Mouse (Mus musculus) MEL (cell line): Measurements from ENCODE around the gene Atg5. TPM values are rescaled to one million over a fixed set of nuclear protein-coding genes. Genes with fewer than 3 reads are reported as not detected.

ENCODE experiments used
- DNase-seq: peaks from one replicate; pipeline ENCODE4 v3.0.0; 2011; ENCODE audit warnings: low read depth, low spot score
- H3K27ac ChIP-seq: 2 replicates; pipeline ENCODE4 v1.5.1; 2012; ENCODE audit warnings: low read depth, mild to moderate bottlenecking, control low read depth, low read length, moderate library complexity; ENCODE audit not compliant: control insufficient read depth
- H3K27me3 ChIP-seq, 2 experiments: fragments of 150-350 bp in 1 of 2; sonication (generic) in 1 of 2; 2 replicates each; pipeline ENCODE4 v1.6.1; 2012; ENCODE audit warnings: low read length in 2 of 2, mild to moderate bottlenecking in 2 of 2, improper control_type of control experiment in 1 of 2, moderate library complexity in 1 of 2; ENCODE audit not compliant: insufficient read depth in 2 of 2, control insufficient read depth in 1 of 2
- H3K36me3 ChIP-seq, 2 experiments: 2 replicates each; pipeline ENCODE4 v1.6.1; 2012 to 2014; ENCODE audit warnings: low read length in 2 of 2, improper control_type of control experiment in 1 of 2, inconsistent platforms in 1 of 2, mild to moderate bottlenecking in 1 of 2; ENCODE audit not compliant: insufficient read depth in 2 of 2, control insufficient read depth in 1 of 2
- H3K4me1 ChIP-seq, 2 experiments: fragments of 150-350 bp in 1 of 2; sonication (generic) in 1 of 2; 2 replicates each; pipeline ENCODE4 v1.6.1; 2012; ENCODE audit warnings: low read length in 2 of 2, improper control_type of control experiment in 1 of 2, mild to moderate bottlenecking in 1 of 2; ENCODE audit not compliant: insufficient read depth in 2 of 2, control insufficient read depth in 1 of 2
- H3K4me3 ChIP-seq, 2 experiments: fragments of 150-350 bp in 1 of 2; sonication (generic) in 1 of 2; 2 replicates each; pipeline ENCODE4 v1.5.1; 2012; ENCODE audit warnings: low read depth in 2 of 2, low read length in 2 of 2, mild to moderate bottlenecking in 2 of 2, moderate library complexity in 2 of 2, control low read depth in 1 of 2, improper control_type of control experiment in 1 of 2; ENCODE audit not compliant: control insufficient read depth in 1 of 2, insufficient read depth in 1 of 2
- H3K79me2 ChIP-seq: 2 replicates; pipeline ENCODE4 v1.6.1; 2012; ENCODE audit warnings: mild to moderate bottlenecking, low read length, moderate library complexity; ENCODE audit not compliant: control insufficient read depth, poor library complexity, insufficient read depth
- H3K9ac ChIP-seq: 2 replicates; pipeline ENCODE4 v1.6.1; 2012; ENCODE audit warnings: low read depth, mild to moderate bottlenecking, control low read depth, low read length, moderate library complexity; ENCODE audit not compliant: control insufficient read depth, poor library complexity, severe bottlenecking
- H3K9me3 ChIP-seq: fragments of 150-350 bp; sonication (generic); replicated peaks from 2 replicates; pipeline ENCODE4 v1.6.1; 2012; ENCODE audit warnings: mild to moderate bottlenecking, low read length, improper control_type of control experiment, moderate library complexity; ENCODE audit not compliant: insufficient read depth
- CTCF ChIP-seq, 3 experiments: IDR thresholded peaks in 2 of 3; conservative IDR thresholded peaks in 1 of 3; 2 replicates each; pipeline ENCODE4 v1.5.1; 2011 to 2012; ENCODE audit warnings: low read length in 3 of 3, low read depth in 2 of 3, mild to moderate bottlenecking in 2 of 3, improper control_type of control experiment in 1 of 3, inconsistent platforms in 1 of 3, mixed read lengths in 1 of 3, moderate library complexity in 1 of 3; ENCODE audit not compliant: control insufficient read depth in 1 of 3, insufficient read depth in 1 of 3, poor library complexity in 1 of 3, severe bottlenecking in 1 of 3
- ELF1 ChIP-seq: IDR thresholded peaks from 2 replicates; pipeline ENCODE4 v1.6.1; 2014; ENCODE audit warnings: low read depth, mild to moderate bottlenecking, inconsistent platforms, low read length, improper control_type of control experiment, moderate library complexity
- EP300 ChIP-seq, 2 experiments: IDR thresholded peaks; 2 replicates each; pipeline ENCODE4 v1.6.1; 2011; ENCODE audit warnings: improper control_type of control experiment in 2 of 2, low read length in 2 of 2, low read depth in 1 of 2, mild to moderate bottlenecking in 1 of 2
- ETS1 ChIP-seq: IDR thresholded peaks from 2 replicates; pipeline ENCODE4 v1.6.1; 2012; ENCODE audit warnings: low read depth, mild to moderate bottlenecking, inconsistent platforms, low read length, improper control_type of control experiment, moderate library complexity
- GABPA ChIP-seq: IDR thresholded peaks from 2 replicates; pipeline ENCODE4 v1.6.1; 2012; ENCODE audit warnings: low read depth, mild to moderate bottlenecking, inconsistent platforms, low read length, improper control_type of control experiment, moderate library complexity
- MAFK ChIP-seq: IDR thresholded peaks from 2 replicates; pipeline ENCODE4 v1.6.1; 2011; ENCODE audit warnings: low read depth, mild to moderate bottlenecking, low read length, improper control_type of control experiment, borderline replicate concordance
- MEF2A ChIP-seq: IDR thresholded peaks from 2 replicates; pipeline ENCODE4 v1.6.1; 2014; ENCODE audit warnings: low read depth, mild to moderate bottlenecking, inconsistent platforms, low read length, improper control_type of control experiment; ENCODE audit not compliant: poor library complexity, insufficient replicate concordance, severe bottlenecking; ENCODE audit errors: extremely low read depth
- NELFE ChIP-seq: IDR thresholded peaks from 2 replicates; pipeline ENCODE4 v1.6.1; 2011; ENCODE audit warnings: low read depth, low read length, improper control_type of control experiment
- POLR2AphosphoS2 ChIP-seq: IDR thresholded peaks from 2 replicates; pipeline ENCODE4 v1.6.1; 2011; ENCODE audit warnings: low read length, improper control_type of control experiment
- RAD21 ChIP-seq: IDR thresholded peaks from 2 replicates; pipeline ENCODE4 v1.6.1; 2011; ENCODE audit warnings: mild to moderate bottlenecking, low read depth, low read length, improper control_type of control experiment
- SMC3 ChIP-seq: IDR thresholded peaks from 2 replicates; pipeline ENCODE4 v1.6.1; 2011; ENCODE audit warnings: low read depth, low read length, improper control_type of control experiment
- TAL1 ChIP-seq: IDR thresholded peaks from 2 replicates; pipeline ENCODE4 v1.6.1; 2012; ENCODE audit warnings: mild to moderate bottlenecking, inconsistent platforms, low read length, moderate library complexity, mixed read lengths
- USF1 ChIP-seq: IDR thresholded peaks from 2 replicates; pipeline ENCODE4 v1.6.1; 2014; ENCODE audit warnings: low read depth, mild to moderate bottlenecking, inconsistent platforms, low read length, improper control_type of control experiment, moderate library complexity
- USF2 ChIP-seq, 2 experiments: IDR thresholded peaks; 2 replicates each; pipeline ENCODE4 v1.6.1; 2011 to 2012; ENCODE audit warnings: improper control_type of control experiment in 2 of 2, low read length in 2 of 2, borderline replicate concordance in 1 of 2, inconsistent platforms in 1 of 2, low read depth in 1 of 2, mild to moderate bottlenecking in 1 of 2; ENCODE audit not compliant: insufficient read depth in 1 of 2
- ZKSCAN1 ChIP-seq: IDR thresholded peaks from 2 replicates; pipeline ENCODE4 v1.6.1; 2012; ENCODE audit warnings: low read depth, mild to moderate bottlenecking, inconsistent platforms, low read length, improper control_type of control experiment, moderate library complexity
- ZMIZ1 ChIP-seq: IDR thresholded peaks from 2 replicates; pipeline ENCODE4 v1.6.1; 2012; ENCODE audit warnings: low read depth, mild to moderate bottlenecking, inconsistent platforms, low read length, improper control_type of control experiment, moderate library complexity
- ZNF384 ChIP-seq: IDR thresholded peaks from 2 replicates; pipeline ENCODE4 v1.6.1; 2012; ENCODE audit warnings: low read depth, mild to moderate bottlenecking, inconsistent platforms, low read length, improper control_type of control experiment
- polyA plus RNA-seq, 2 experiments: library from polyadenylated mRNA; stranded (reverse) in 1 of 2; unstranded in 1 of 2; fragments of >175 nt in 1 of 2; fragments of >200 nt in 1 of 2; gene quantifications; 2 replicates each; pipeline versions ENCODE4 v1.2.1 to v1.2.4; 2012; ENCODE audit warnings: low replicate concordance in 2 of 2, low read depth in 1 of 2; ENCODE audit not compliant: insufficient read length in 2 of 2, insufficient read depth in 1 of 2, missing spikeins in 1 of 2
- total RNA-seq: library from RNA; depleted of rRNA; stranded (reverse); fragments of 300-350 nt; gene quantifications from 2 replicates; pipeline ENCODE4 v1.2.3, GENCODE M21; 2012

The Atg5 gene
- total and polyA plus RNA-seq, 3 experiments, result 28.8 to 30.2 TPM; not detected in 1

DNA sequence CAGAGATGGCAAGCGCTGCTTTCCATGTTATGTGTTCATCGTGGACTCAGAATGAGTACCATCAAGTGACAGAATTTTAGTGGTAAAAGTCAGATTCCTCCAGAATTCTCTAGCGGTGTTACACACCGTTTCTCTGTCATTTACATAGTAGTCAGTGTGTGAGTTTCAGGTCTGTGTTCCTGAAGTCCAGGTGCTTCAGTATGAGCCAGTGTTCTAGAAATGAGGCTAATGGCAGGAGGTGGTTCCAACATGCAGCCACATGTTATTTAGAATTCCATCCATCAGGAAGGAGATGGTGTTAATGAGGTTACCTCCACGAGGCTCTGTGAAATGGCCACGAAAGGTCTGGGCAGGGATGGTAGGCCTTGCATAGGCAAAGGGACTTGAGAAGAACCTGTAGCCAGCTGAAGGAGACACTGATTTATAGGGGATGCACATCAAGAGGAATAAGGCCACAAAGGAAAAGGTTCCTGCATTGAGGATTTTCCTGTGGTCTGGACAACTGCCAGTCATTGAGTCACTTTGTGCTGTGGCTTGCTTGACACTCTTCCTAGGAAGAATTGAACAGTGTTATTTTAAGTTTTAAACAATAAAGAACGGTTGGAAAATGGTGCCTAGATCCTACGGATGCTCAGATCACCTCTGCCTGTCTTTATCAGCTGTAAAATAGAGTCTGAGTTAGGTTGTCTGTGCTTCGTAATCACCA is 55.1 kb downstream of the Atg5 start:
- DNase-seq, result no peak
- Histone ChIP-seq H3K27me3 (no peaks in the 10 kb centered on the region), H3K79me2 (no peaks in the 10 kb centered on the region), H3K4me3 (no peak overlapping the region), H3K9me3 (no peaks in the 10 kb centered on the region), H3K36me3 (no peaks in the 10 kb centered on the region; a peak in 1 of 4 replicates), H3K27ac (no peak overlapping the region), H3K4me1 (peaks cover 0 to 3% of the 10 kb centered on the region in 2 experiments; a peak in 1 of 4 replicates), H3K9ac (no peak overlapping the region)
- no peak for TF ChIP-seq EP300 (IDR thresholded peaks at IDR 0.05; ENCODE audit: low read depth in 1 of 2, low read length in 2 of 2)
- no peak for TF ChIP-seq USF2 (IDR thresholded peaks at IDR 0.05; ENCODE audit: borderline replicate concordance in 1 of 2, insufficient read depth in 1 of 2, low read depth in 1 of 2, low read length in 2 of 2)
- no peak for TF ChIP-seq ELF1
- no peak for TF ChIP-seq MAFK
- no peak for TF ChIP-seq ZNF384
- no peak for TF ChIP-seq ZMIZ1
- no peak for TF ChIP-seq TAL1
- no peak for TF ChIP-seq GABPA
- no peak for TF ChIP-seq RAD21
- no peak for TF ChIP-seq NELFE
- TF ChIP-seq ETS1, result no peak

- Histone ChIP-seq H3K27me3 (no peaks in the 10 kb centered on the region), H3K4me1 (peaks cover 0 to 3% of the 10 kb centered on the region in 2 experiments; a peak in 1 of 4 replicates), H3K9me3 (no peaks in the 10 kb centered on the region), H3K27ac (no peak overlapping the region), H3K79me2 (no peaks in the 10 kb centered on the region), H3K36me3 (no peaks in the 10 kb centered on the region; a peak in 1 of 4 replicates), H3K4me3 (no peak overlapping the region), H3K9ac (no peak overlapping the region)
- DNase-seq, result no peak
- TF ChIP-seq ZKSCAN1, result no peak
- TF ChIP-seq CTCF (IDR thresholded peaks at IDR 0.05 in 2 of 3, conservative IDR thresholded peaks at IDR 0.05 in 1 of 3; ENCODE audit: control insufficient read depth in 1 of 3, insufficient read depth in 1 of 3, low read depth in 2 of 3, low read length in 3 of 3, poor library complexity in 1 of 3, severe bottlenecking in 1 of 3), result no peak
- no peak for TF ChIP-seq MAFK
- no peak for TF ChIP-seq USF2 (IDR thresholded peaks at IDR 0.05; ENCODE audit: borderline replicate concordance in 1 of 2, insufficient read depth in 1 of 2, low read depth in 1 of 2, low read length in 2 of 2)
- no peak for TF ChIP-seq NELFE
- TF ChIP-seq RAD21, result no peak
- no peak for TF ChIP-seq USF1
- no peak for TF ChIP-seq SMC3
- TF ChIP-seq POLR2AphosphoS2, result no peak
- no peak for TF ChIP-seq MEF2A
- no peak for TF ChIP-seq ETS1
Observed at GRCm38 (mm10) chr10:44323836-44324235, 55.7 kb downstream of the Atg5 start.
